In the genomic region with DNA sequence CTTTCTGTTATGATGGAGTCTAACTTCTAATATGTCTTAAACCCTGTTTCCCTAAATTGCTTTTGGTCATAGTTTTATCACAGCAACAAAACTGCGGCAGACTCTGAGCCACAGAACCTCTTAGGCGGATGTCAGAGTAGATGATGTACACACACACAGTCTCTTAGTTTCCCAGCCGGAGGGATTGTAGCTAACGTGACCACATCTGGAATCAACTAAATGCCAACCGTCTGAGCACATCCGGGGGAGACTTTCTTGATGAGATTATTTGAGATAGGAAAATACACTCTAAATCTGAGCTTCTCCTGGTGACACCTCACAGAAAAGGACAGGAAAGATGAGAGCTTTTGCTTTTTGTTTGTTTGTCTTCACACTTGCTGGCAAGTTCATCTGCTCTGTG, we compare ENCODE assay signal across 21 mouse cellular contexts. TPM values are rescaled to one million over a fixed set of nuclear protein-coding genes. Genes with fewer than 3 reads are reported as not detected.
A peak's percentile ranks its signal among the peaks of the same experiment; 100 is the strongest.
DNase-seq lines count a peak whose midpoint lies in the region; ATAC-seq and TF ChIP-seq lines count a peak whose summit lies in the region.
"Had no signal": no experiment of that assay in that cellular context is flagged by ENCODE, and none has a peak within 500 bp of the region (broad histone marks: within the 10 kb centered on the region; RNA-seq: fewer than 3 reads in every experiment).

No protein-coding gene starts in this region.

- no peak for TF ChIP-seq CTCF in kidney, adult 2 months (conservative IDR thresholded peaks at IDR 0.05; ENCODE audit: insufficient read depth, insufficient read length, low read depth, low read length)

- no peaks in the 10 kb centered on the region for H3K27me3 ChIP-seq in kidney, adult 2 months (replicated peaks; ENCODE audit: control insufficient read depth, insufficient read depth, low read length)
- H3K27me3 ChIP-seq in embryonic facial prominence, embryonic 11.5 days (ENCODE audit: control insufficient read depth, insufficient read depth, low read length), result no peaks in the 10 kb centered on the region
- H3K27me3 ChIP-seq in limb, embryonic 10.5 days (ENCODE audit: low read depth, poor library complexity, severe bottlenecking), result no peaks in the 10 kb centered on the region
- H3K27me3 ChIP-seq: heart, embryonic 15.5 days had no signal

- H3K4me3 ChIP-seq in kidney, adult 2 months (ENCODE audit: insufficient read depth, low read depth, low read length), result no peak overlapping the region
- H3K4me3 ChIP-seq in embryonic facial prominence, embryonic 11.5 days (ENCODE audit: low read depth, low read length), result no peak overlapping the region
- 0 out of 2 replicates have a peak overlapping the region, but pooled peaks have one; percentile 9 for H3K4me3 ChIP-seq in limb, embryonic 10.5 days
- H3K4me3 ChIP-seq: forebrain, embryonic 12.5 days; heart, adult 2 months; heart, embryonic 15.5 days; hindbrain, embryonic 13.5 days had no signal

- 52% methylated on average over 6 of the region's 6 CpGs for WGBS in kidney, adult 2 months
- WGBS in embryonic facial prominence, embryonic 11.5 days, result 34% methylated on average over 6 of the region's 6 CpGs
- WGBS in limb, embryonic 10.5 days, result 28% methylated on average over 6 of the region's 6 CpGs

- no peak overlapping the region for H3K9ac ChIP-seq in embryonic facial prominence, embryonic 11.5 days (replicated peaks; ENCODE audit: low read length)
- H3K9ac ChIP-seq: forebrain, embryonic 12.5 days; heart, embryonic 15.5 days; hindbrain, embryonic 13.5 days had no signal

- H3K27ac ChIP-seq in kidney, adult 2 months (ENCODE audit: insufficient read depth, low read depth, low read length), result peak overlapping the region; percentile 74
- no peak overlapping the region for H3K27ac ChIP-seq in embryonic facial prominence, embryonic 11.5 days (replicated peaks; ENCODE audit: low read depth, low read length)
- peak overlapping the region; percentile 51; the same call in 1 of the 2 replicates for H3K27ac ChIP-seq in limb, embryonic 10.5 days
- H3K27ac ChIP-seq: forebrain, embryonic 12.5 days; heart, adult 2 months; heart, embryonic 15.5 days; hindbrain, embryonic 13.5 days; hindbrain, postnatal 0 days had no signal

- H3K9me3 ChIP-seq in embryonic facial prominence, embryonic 11.5 days (replicated peaks; ENCODE audit: control insufficient read depth, low read length), result no peaks in the 10 kb centered on the region
- no peaks in the 10 kb centered on the region for H3K9me3 ChIP-seq in limb, embryonic 10.5 days (replicated peaks)
- H3K9me3 ChIP-seq: forebrain, embryonic 12.5 days; heart, embryonic 15.5 days; hindbrain, embryonic 13.5 days had no signal

- H3K4me1 ChIP-seq in kidney, adult 2 months (ENCODE audit: control insufficient read depth, insufficient read depth, low read length), result peaks cover 6% of the 10 kb centered on the region; the same call in 1 of the 2 replicates
- no peaks in the 10 kb centered on the region; the same call in 1 of the 2 replicates for H3K4me1 ChIP-seq in embryonic facial prominence, embryonic 11.5 days (ENCODE audit: control insufficient read depth, insufficient read depth, low read length)
- peaks cover 14% of the 10 kb centered on the region for H3K4me1 ChIP-seq in limb, embryonic 10.5 days
- H3K4me1 ChIP-seq: forebrain, embryonic 12.5 days; heart, embryonic 15.5 days had no signal

- TF ChIP-seq POLR2A in kidney, adult 2 months (IDR thresholded peaks at IDR 0.05; ENCODE audit: low read depth, low read length), result no peak

- ATAC-seq in embryonic facial prominence, embryonic 11.5 days (replicated peaks; ENCODE audit: insufficient number of reproducible peaks, low FRiP score, low TSS enrichment, low read depth), result no peak
- ATAC-seq: forebrain, embryonic 16.5 days; hindbrain, postnatal 0 days had no signal

- no peak for DNase-seq in kidney, adult 2 months
- DNase-seq in kidney, postnatal 10 days, result no peak
- DNase-seq in embryo, embryonic 10.5 days (ENCODE audit: low spot score), result peak; percentile 66
- DNase-seq in embryonic facial prominence, embryonic 11.5 days (ENCODE audit: low spot score), result peak; percentile 78
- peak; percentile 44 for DNase-seq in limb, embryonic 10.5 days (ENCODE audit: low spot score)
- no peak for DNase-seq in spleen, postnatal 4 days (ENCODE audit: low spot score in 2 of 2)
- no peak for DNase-seq in adrenal gland, adult (ENCODE audit: inconsistent age in 2 of 2, low spot score in 1 of 2)
- DNase-seq: adrenal gland, adult 8-10 months; adrenal gland, postnatal 36 days; cerebellum, adult 2 months; cerebellum, postnatal 25 days; gastrocnemius, postnatal 36 days; heart, adult 2 months; heart, postnatal 14 days had no signal

- no peak overlapping the region for H3K4me2 ChIP-seq in embryonic facial prominence, embryonic 11.5 days (ENCODE audit: low read depth, low read length)
- H3K4me2 ChIP-seq: forebrain, embryonic 12.5 days; heart, embryonic 11.5 days; heart, embryonic 15.5 days; hindbrain, embryonic 13.5 days had no signal

- no peaks in the 10 kb centered on the region for H3K36me3 ChIP-seq in kidney, adult 2 months (ENCODE audit: control insufficient read depth, insufficient read depth, low read length)
- no peaks in the 10 kb centered on the region for H3K36me3 ChIP-seq in embryonic facial prominence, embryonic 11.5 days (replicated peaks; ENCODE audit: control insufficient read depth, insufficient read depth, low read depth, low read length)
- no peaks in the 10 kb centered on the region for H3K36me3 ChIP-seq in limb, embryonic 10.5 days
- H3K36me3 ChIP-seq: forebrain, embryonic 12.5 days; heart, embryonic 15.5 days; hindbrain, embryonic 13.5 days had no signal

RNA-seq across cellular contexts. Expression of a gene that starts 55.4 kb away (rescaled TPM):
- not detected in 2 replicates for polyA plus RNA-seq in kidney, adult 2 months (2012; rRNA removed)
- polyA plus RNA-seq in embryonic facial prominence, embryonic 11.5 days (2014; fragmentation: Nextera tagmentation; extraction: Ambion mirVana), result not detected in 2 replicates
- not detected in 2 replicates for polyA plus RNA-seq in limb, embryonic 10.5 days (2016; fragmentation: Nextera tagmentation; extraction: Ambion mirVana)
- polyA plus RNA-seq: cerebellum, adult 2 months; forebrain, embryonic 12.5 days; forebrain, embryonic 16.5 days; heart, adult 2 months; heart, embryonic 11.5 days; heart, embryonic 15.5 days; hindbrain, embryonic 13.5 days; hindbrain, postnatal 0 days; intestine, embryonic 14.5 days had no signal

RNA-seq across cellular contexts. Expression of a gene that starts 57.9 kb away (rescaled TPM):
- 29.9 and 30.2 TPM in 2 replicates for polyA plus RNA-seq in kidney, adult 2 months (2012; rRNA removed)
- 148 and 160 TPM in 2 replicates for polyA plus RNA-seq in embryonic facial prominence, embryonic 11.5 days (2014; fragmentation: Nextera tagmentation; extraction: Ambion mirVana)
- polyA plus RNA-seq in limb, embryonic 10.5 days (2016; fragmentation: Nextera tagmentation; extraction: Ambion mirVana), result 200 and 218 TPM in 2 replicates

Comparison
In these comparisons a context has a peak if more than half of its experiments do, and no peak if none do; other contexts are left out.
1. DNase-seq: peak in embryo, embryonic 10.5 days (single experiment), embryonic facial prominence, embryonic 11.5 days (single experiment) and limb, embryonic 10.5 days (single experiment); none in kidney, adult 2 months (single experiment), kidney, postnatal 10 days (single experiment), spleen, postnatal 4 days (0 of 2) and adrenal gland, adult (0 of 2).